Mouse (Mus musculus) erythroblast, embryonic 14.5 days (primary cell): ENCODE data around the gene Rrp12. TPM values are rescaled to one million over a fixed set of nuclear protein-coding genes. Genes with fewer than 3 reads are reported as not detected.

Experiments
- H3K27me3 ChIP-seq: 2 replicates; pipeline ENCODE4 v1.6.1; 2012; ENCODE audit warnings: inconsistent platforms; ENCODE audit not compliant: control insufficient read depth
- H3K36me3 ChIP-seq: 2 replicates; pipeline ENCODE4 v1.6.1; 2012; ENCODE audit warnings: mild to moderate bottlenecking, inconsistent platforms; ENCODE audit not compliant: control insufficient read depth
- H3K4me1 ChIP-seq: 2 replicates; pipeline ENCODE4 v1.6.1; 2012; ENCODE audit warnings: inconsistent platforms; ENCODE audit not compliant: control insufficient read depth
- H3K4me3 ChIP-seq: replicated peaks from 2 replicates; pipeline ENCODE3; 2012; ENCODE audit warnings: moderate library complexity, mild to moderate bottlenecking, inconsistent platforms
- H3K9me3 ChIP-seq: 2 replicates; pipeline ENCODE4 v1.6.1; 2012; ENCODE audit warnings: low read length, inconsistent platforms, mixed read lengths; ENCODE audit not compliant: control insufficient read depth
- GATA1 ChIP-seq: IDR thresholded peaks from 2 replicates; pipeline ENCODE4 v1.6.1; 2012; ENCODE audit warnings: low read length, inconsistent platforms, mixed read lengths
- TAL1 ChIP-seq: IDR thresholded peaks from 3 replicates; pipeline ENCODE4 v1.6.1; 2012; ENCODE audit warnings: low read length, inconsistent platforms, mixed read lengths
- polyA plus RNA-seq: library from polyadenylated mRNA; stranded (reverse); fragments of >175 nt; gene quantifications from 2 replicates; pipeline ENCODE4 v1.2.3, GENCODE M21; 2012

The Rrp12 gene
- polyA plus RNA-seq, 1 experiment, result 1.1 TPM

DNA sequence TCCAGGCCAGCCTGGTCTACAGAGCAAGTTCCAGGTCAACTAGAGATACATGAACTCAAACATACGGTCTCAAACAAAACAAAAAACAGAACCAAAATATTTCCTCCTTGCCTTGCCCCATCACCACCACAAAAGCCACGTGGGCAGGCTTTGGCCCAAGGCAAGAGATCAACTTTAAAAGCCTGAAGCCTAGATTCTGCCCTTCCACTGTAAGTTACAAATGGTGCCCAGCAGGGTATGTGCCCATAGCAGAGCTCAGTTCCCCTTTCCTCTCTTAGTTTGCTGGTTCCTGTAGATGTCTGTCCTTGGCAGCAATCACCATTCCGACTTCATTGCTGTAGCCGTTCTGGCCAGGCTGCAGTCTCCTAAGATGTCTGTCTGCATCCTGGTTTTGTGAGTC lies 53.3 kb downstream of the Rrp12 start:
- Histone ChIP-seq H3K4me3 (no peak overlapping the region), H3K27me3 (no peaks in the 10 kb centered on the region), H3K4me1 (peaks cover 76% of the 10 kb centered on the region), H3K36me3 (peaks cover 11% of the 10 kb centered on the region), H3K9me3 (no peaks in the 10 kb centered on the region)
- TF ChIP-seq TAL1 (no peak), GATA1 (no peak)

DNA sequence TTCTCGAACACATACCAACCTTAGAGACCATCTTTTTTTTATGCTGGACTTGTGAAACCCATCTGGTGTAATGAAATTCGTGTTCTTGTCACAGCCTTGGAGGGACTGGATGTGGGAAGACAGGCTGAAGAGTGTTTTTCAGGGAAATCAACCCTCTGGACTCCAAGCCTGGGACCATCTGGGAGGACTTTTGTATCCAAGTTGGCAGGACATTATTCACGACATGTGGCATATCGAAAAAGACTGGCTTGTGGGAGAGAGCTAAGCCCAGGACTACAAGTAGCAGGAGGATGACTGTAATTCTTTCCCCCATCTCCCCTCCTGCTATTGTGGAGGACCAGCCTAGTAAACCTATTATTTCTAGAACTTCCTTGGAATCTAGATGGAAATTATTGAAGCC lies 53.8 kb downstream of the Rrp12 start:
- Histone ChIP-seq H3K27me3 (no peaks in the 10 kb centered on the region), H3K9me3 (no peaks in the 10 kb centered on the region), H3K4me1 (peaks cover 81% of the 10 kb centered on the region), H3K36me3 (peaks cover 11% of the 10 kb centered on the region), H3K4me3 (no peak overlapping the region)
- TF ChIP-seq GATA1 (no peak), TAL1 (no peak)

DNA sequence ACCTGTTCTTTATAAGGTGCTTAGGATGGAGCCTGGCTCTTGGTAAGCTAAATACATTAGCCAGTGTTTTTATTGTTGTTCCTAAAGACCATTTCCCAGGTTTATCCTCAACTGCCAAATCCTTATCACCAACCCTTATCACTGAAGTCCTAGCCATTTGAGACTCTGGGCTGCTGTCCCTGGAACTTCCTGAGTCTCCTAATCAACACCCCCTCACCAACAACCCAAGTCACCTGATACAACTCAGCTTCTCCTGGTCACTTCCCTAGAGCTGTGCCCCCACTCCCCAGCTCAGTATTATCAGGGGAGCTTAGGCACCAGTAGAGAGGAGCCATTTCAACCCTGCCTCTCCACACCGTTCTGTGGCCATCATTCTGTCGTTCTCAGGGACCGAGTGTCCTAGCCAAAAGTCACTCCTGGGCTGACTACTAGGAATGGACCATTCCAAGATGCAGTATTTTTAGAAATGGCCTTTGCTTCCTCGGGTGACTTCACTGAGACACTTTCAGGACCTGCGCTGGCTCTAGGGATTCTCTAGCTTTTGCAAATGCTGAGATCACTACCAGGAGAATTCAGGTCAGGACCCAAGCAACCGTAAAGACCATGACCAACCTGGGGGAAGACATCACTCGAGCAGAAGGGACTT lies 54.7 kb downstream of the Rrp12 start:
- H3K27me3 ChIP-seq, result no peaks in the 10 kb centered on the region
- TF ChIP-seq TAL1 (no peak), GATA1 (no peak)
- no peak overlapping the region for H3K4me3 ChIP-seq
- peaks cover 81% of the 10 kb centered on the region for H3K4me1 ChIP-seq
- H3K36me3 ChIP-seq, result peaks cover 11% of the 10 kb centered on the region
- no peaks in the 10 kb centered on the region for H3K9me3 ChIP-seq

DNA sequence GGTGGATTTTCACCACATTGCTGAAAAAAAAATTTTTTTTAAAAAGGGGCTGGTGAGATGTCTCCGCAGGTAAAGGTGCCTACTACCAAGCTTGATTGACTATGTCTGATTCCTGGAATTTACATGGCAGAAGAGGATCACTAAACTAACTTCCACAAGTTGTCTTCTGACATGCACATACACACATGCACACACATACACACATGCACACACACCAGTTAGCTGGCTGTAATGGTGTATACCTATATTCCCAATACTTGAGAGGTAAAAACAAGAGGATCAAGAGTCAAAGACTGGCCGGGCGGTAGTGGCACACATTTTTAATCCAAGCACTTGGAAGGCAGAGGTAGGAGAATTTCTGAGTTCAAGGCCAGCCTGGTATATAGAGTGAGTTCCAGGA lies 56.3 kb downstream of the Rrp12 start:
- TF ChIP-seq GATA1 (no peak), TAL1 (no peak)
- Histone ChIP-seq H3K4me1 (peaks cover 83% of the 10 kb centered on the region), H3K36me3 (peaks cover 6% of the 10 kb centered on the region), H3K4me3 (no peak overlapping the region), H3K9me3 (no peaks in the 10 kb centered on the region), H3K27me3 (no peaks in the 10 kb centered on the region)

DNA sequence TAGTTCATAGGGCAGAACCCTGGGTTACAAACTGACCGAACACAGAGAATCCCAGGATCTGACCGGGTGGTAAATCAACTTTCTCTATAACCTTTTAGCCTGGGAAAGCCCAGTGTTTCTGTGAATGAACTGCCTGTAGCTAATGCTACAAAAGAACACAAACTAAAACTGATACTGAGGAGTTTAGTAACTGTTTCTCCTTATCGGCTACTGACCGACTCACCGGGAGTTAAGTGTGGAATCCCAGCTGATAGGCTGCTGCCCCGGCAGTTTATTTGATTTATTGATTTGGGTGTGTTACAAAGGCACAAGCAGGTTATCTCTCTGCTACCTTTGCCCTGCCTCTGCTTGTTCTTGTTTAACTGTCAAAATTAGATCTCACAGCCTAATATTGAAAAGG lies 57.2 kb downstream of the Rrp12 start:
- Histone ChIP-seq H3K36me3 (no peaks in the 10 kb centered on the region; the same call in 1 of the 2 replicates), H3K9me3 (no peaks in the 10 kb centered on the region), H3K4me1 (peaks cover 82% of the 10 kb centered on the region)

DNA sequence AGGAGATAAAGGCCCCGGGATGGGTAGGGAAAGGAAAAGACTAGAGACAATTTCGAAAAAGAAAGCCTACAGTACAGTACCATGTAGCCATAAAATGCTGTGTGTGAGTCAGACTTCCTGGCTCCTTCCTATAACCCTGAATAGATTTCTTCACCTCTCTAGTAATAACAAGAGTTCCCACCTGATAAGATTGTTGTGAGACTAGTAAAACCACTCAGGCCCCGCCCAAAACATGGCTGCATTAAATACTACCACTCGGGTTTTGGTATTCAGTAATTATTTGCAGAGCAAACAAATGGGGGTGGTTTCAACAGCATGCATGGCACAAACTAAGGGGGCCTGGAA lies 58.1 kb downstream of the Rrp12 start:
- H3K9me3 ChIP-seq, result no peaks in the 10 kb centered on the region
- peaks cover 87% of the 10 kb centered on the region for H3K4me1 ChIP-seq
- H3K27me3 ChIP-seq, result no peaks in the 10 kb centered on the region
- peaks cover 5% of the 10 kb centered on the region for H3K36me3 ChIP-seq
- no peak for TF ChIP-seq TAL1
- 0 out of 2 replicates have a peak, but pooled peaks have one; percentile 1 for TF ChIP-seq GATA1
- peak overlapping the region; percentile 40 for H3K4me3 ChIP-seq

More for the DNA sequence above, 57.2 kb downstream of the Rrp12 start:
- Histone ChIP-seq H3K27me3 (no peaks in the 10 kb centered on the region), H3K4me3 (peak overlapping the region; percentile 40)
- TF ChIP-seq GATA1, result no peak

- Histone ChIP-seq H3K27me3 (no peaks in the 10 kb centered on the region), H3K36me3 (peaks cover 9% of the 10 kb centered on the region), H3K4me3 (peak overlapping the region; percentile 40), H3K9me3 (no peaks in the 10 kb centered on the region), H3K4me1 (peaks cover 88% of the 10 kb centered on the region)
- peak; percentile 68 for TF ChIP-seq GATA1
- TF ChIP-seq TAL1, result peak; percentile 38; the same call in 2 of the 3 replicates
These were observed 58.6 kb downstream of the Rrp12 start for GRCm38 (mm10) chr19:41837194-41837916.

DNA sequence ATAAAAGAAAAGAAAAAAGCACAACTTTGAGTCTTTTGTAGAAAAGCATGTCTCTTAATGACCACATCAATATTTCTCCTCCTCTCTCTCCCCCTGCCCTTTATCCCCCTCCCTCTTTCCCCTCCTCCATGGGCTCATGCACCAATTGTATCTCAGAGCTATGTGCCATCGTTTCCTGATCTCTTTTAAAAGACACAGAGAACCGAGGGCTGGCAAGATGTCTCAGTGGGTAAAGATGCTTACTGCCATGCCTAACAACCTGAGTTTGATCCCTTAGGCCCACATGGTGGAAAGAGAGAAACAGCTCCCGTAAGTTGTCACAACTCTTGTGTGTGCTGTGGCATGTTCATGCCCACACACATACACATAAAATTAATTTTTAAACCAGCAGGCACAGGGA lies 59.3 kb downstream of the Rrp12 start:
- Histone ChIP-seq H3K36me3 (peaks cover 9% of the 10 kb centered on the region), H3K9me3 (no peaks in the 10 kb centered on the region), H3K4me3 (peak overlapping the region; percentile 56), H3K4me1 (peaks cover 92% of the 10 kb centered on the region), H3K27me3 (no peaks in the 10 kb centered on the region)
- TF ChIP-seq TAL1, result no peak
- no peak for TF ChIP-seq GATA1

GRCm38 (mm10) chr19:41835816-41836215 lies 60.2 kb downstream of the Rrp12 start:
- TF ChIP-seq GATA1 (peak; percentile 49; the same call in 1 of the 2 replicates), TAL1 (no peak; the same call in 2 of the 3 replicates)
- Histone ChIP-seq H3K27me3 (no peaks in the 10 kb centered on the region), H3K36me3 (peaks cover 9% of the 10 kb centered on the region), H3K4me1 (peaks cover 92% of the 10 kb centered on the region), H3K9me3 (no peaks in the 10 kb centered on the region), H3K4me3 (peak overlapping the region; percentile 56)

GRCm38 (mm10) chr19:41835407-41835806 lies 60.6 kb downstream of the Rrp12 start:
- H3K4me1 ChIP-seq, result peaks cover 95% of the 10 kb centered on the region
- H3K9me3 ChIP-seq, result no peaks in the 10 kb centered on the region
- H3K27me3 ChIP-seq, result no peaks in the 10 kb centered on the region
- H3K36me3 ChIP-seq, result peaks cover 9% of the 10 kb centered on the region
- TF ChIP-seq TAL1 (no peak), GATA1 (peak; percentile 72)
- H3K4me3 ChIP-seq, result peak overlapping the region; percentile 56
